Mouse (Mus musculus) ES-E14 (cell line): Measurements from ENCODE around the gene Tmed9.

Experiments used
- CHD2 ChIP-seq: IDR thresholded peaks from 2 replicates; pipeline ENCODE4 v1.6.1; 2014; ENCODE audit warnings: mild to moderate bottlenecking, low read depth, low read length, inconsistent platforms
- HCFC1 ChIP-seq: IDR thresholded peaks from 2 replicates; pipeline ENCODE4 v1.6.1; 2012; ENCODE audit warnings: low read length, inconsistent platforms, borderline replicate concordance; ENCODE audit not compliant: insufficient read depth
- MAFK ChIP-seq: IDR thresholded peaks from 2 replicates; pipeline ENCODE4 v1.6.1; 2014; ENCODE audit warnings: mild to moderate bottlenecking, low read depth, low read length, inconsistent platforms; ENCODE audit not compliant: insufficient read depth
- ZC3H11A ChIP-seq: IDR thresholded peaks from 2 replicates; pipeline ENCODE4 v1.6.1; 2012; ENCODE audit warnings: low read depth, mild to moderate bottlenecking, inconsistent platforms, low read length, borderline replicate concordance
- ZNF384 ChIP-seq: IDR thresholded peaks from 2 replicates; pipeline ENCODE4 v1.6.1; 2012; ENCODE audit warnings: low read depth, low read length, inconsistent platforms

- TF ChIP-seq ZC3H11A, result no peak
- no peak for TF ChIP-seq CHD2
- TF ChIP-seq ZNF384, result peak; percentile 68
- TF ChIP-seq HCFC1, result no peak
- no peak for TF ChIP-seq MAFK
Measured at GRCm38 (mm10) chr13:55591961-55592490, 18.5 kb downstream of the Tmed9 start.
